In the genomic region with DNA sequence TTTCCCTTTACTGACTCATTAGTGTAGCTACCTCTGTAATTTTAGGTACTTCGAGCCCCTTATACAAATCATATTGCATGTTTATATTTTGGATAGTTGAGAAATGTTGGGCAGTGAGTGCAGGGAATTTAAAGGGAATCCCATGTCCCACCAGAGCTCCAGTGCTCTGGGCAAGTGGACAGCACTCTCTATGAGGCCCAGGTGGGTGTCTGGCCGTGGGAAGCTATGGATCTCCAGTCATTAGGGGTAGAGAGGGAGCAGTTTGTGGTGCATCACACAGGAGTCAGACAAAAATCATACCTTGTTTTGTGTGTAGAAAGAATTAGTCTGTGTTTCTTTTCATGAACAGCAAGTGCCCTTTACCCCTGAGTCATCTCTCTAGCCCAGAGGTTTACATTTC, we compare ENCODE assay signal across 8 mouse cellular contexts. TPM values are rescaled to one million over a fixed set of nuclear protein-coding genes. Genes with fewer than 3 reads are reported as not detected.
DNase-seq lines count a peak whose midpoint lies in the region; ATAC-seq and TF ChIP-seq lines count a peak whose summit lies in the region.
"Not testable (repeated sequence)": the region's sequence is repeated elsewhere in the genome, so short reads cannot be mapped to it uniquely, and the experiment has no call there.
"Had no signal": no experiment of that assay in that cellular context is flagged by ENCODE, and none has a peak within 500 bp of the region (broad histone marks: within the 10 kb centered on the region; RNA-seq: fewer than 3 reads in every experiment).

No protein-coding gene starts in this region.

- not testable (repeated sequence) for TF ChIP-seq EP300 in lung, postnatal 0 days (IDR thresholded peaks at IDR 0.05)

- DNase-seq in heart, adult 11 months: peak; percentile 94
- DNase-seq in kidney, adult 18-20 months: peak; percentile 5
- peak; percentile 0 for DNase-seq in lung, postnatal 0 days (ENCODE audit: low spot score)
- DNase-seq in midbrain, embryonic 11.5 days (ENCODE audit: low spot score, missing footprints): peak; percentile 51

- not testable (repeated sequence) for ATAC-seq in lung, postnatal 0 days; midbrain, embryonic 11.5 days (ENCODE audit: low FRiP score)

- not testable (repeated sequence) for H3K4me2 ChIP-seq in lung, postnatal 0 days (replicated peaks; ENCODE audit: low read depth, low read length); midbrain, embryonic 11.5 days

- H3K27ac ChIP-seq in lung, postnatal 0 days (ENCODE audit: low read length); midbrain, embryonic 11.5 days (ENCODE audit: low read depth, low read length): not testable (repeated sequence)

- H3K4me3 ChIP-seq in lung, postnatal 0 days (ENCODE audit: low read depth, low read length); midbrain, embryonic 11.5 days (ENCODE audit: low read depth, low read length): not testable (repeated sequence)

- not testable (repeated sequence) for H3K36me3 ChIP-seq in lung, postnatal 0 days (ENCODE audit: insufficient read depth, low read length); midbrain, embryonic 11.5 days (ENCODE audit: control insufficient read depth, insufficient read depth, low read length)

- H3K9ac ChIP-seq in lung, postnatal 0 days (replicated peaks; ENCODE audit: low read depth); midbrain, embryonic 11.5 days (ENCODE audit: low read length): not testable (repeated sequence)

- not testable (repeated sequence) for H3K27me3 ChIP-seq in lung, postnatal 0 days (replicated peaks; ENCODE audit: insufficient read depth, low read length); midbrain, embryonic 11.5 days (ENCODE audit: control insufficient read depth, insufficient read depth, low read length)

- TF ChIP-seq CTCF in lung, postnatal 0 days (IDR thresholded peaks at IDR 0.05): not testable (repeated sequence)

- not testable (repeated sequence) for H3K9me3 ChIP-seq in lung, postnatal 0 days (ENCODE audit: low read length); midbrain, embryonic 11.5 days (ENCODE audit: control insufficient read depth, low read length)

- WGBS in lung, postnatal 0 days: 57% methylated on average over 2 of the region's 2 CpGs
- WGBS in midbrain, embryonic 11.5 days: 61% methylated on average over 2 of the region's 2 CpGs

- not testable (repeated sequence) for H3K4me1 ChIP-seq in lung, postnatal 0 days (ENCODE audit: insufficient read depth, low read depth, low read length); midbrain, embryonic 11.5 days (ENCODE audit: control insufficient read depth, insufficient read depth, low read length)

RNA-seq across cellular contexts. Expression of gene Zfp980, which starts 15.6 kb away (rescaled TPM):
- polyA plus RNA-seq in lung, postnatal 0 days (2015; fragmentation: Nextera tagmentation; extraction: Ambion mirVana): not detected in 2 replicates
- not detected in 2 replicates for polyA plus RNA-seq in midbrain, embryonic 11.5 days (2014; fragmentation: Nextera tagmentation; extraction: Ambion mirVana)
- polyA plus RNA-seq: adrenal gland, adult 2 months; brain, embryonic 14.5 days; CD4-positive, CD25-positive, alpha-beta regulatory T cell, adult 4 months; G1E had no signal

Comparison
In these comparisons a context has a peak if more than half of its experiments do, and no peak if none do; other contexts are left out.
1. DNase-seq: peak in every context shown above with its lines; median percentile 94 in heart, adult 11 months; 51 in midbrain, embryonic 11.5 days; 5 in kidney, adult 18-20 months; 0 in lung, postnatal 0 days.